Mouse (Mus musculus): ENCODE data around the gene Prkar2b. TPM values are rescaled to one million over a fixed set of nuclear protein-coding genes. Genes with fewer than 3 reads are reported as not detected.

The Prkar2b gene
- total RNA-seq (2023) = 1 to 10 TPM; 3.3 to 4.0 TPM

GRCm38 (mm10) chr12:32061090-32061930, at the start of gene Prkar2b:
Gene Prkar2b, minus strand, starts transcription at chr12:32061296.

GRCm38 (mm10) chr12:31949759-31950658, 111.1 kb downstream of the Prkar2b start, which contains the start of gene Hbp1:
Gene Hbp1, minus strand, starts transcription at chr12:31950535.

Other genes starting within 250 kb of the Prkar2b start
- gene Hbp1, start 110.8 kb downstream of the Prkar2b start, total RNA-seq (2023) = 10 to 100 TPM; 89.6 to 96.4 TPM
- gene Pik3cg, start 147.4 kb upstream of the Prkar2b start, total RNA-seq (2023) = 10 to 100 TPM; 38.7 to 43.3 TPM

Measured in T-cell, adult 66 days (primary cell).